Mouse (Mus musculus) retina, adult 2 months (tissue): ENCODE measurements around the gene Nrbf2.

Experiments
- DNase-seq: peaks from one replicate; pipeline ENCODE4 v3.0.0-alpha.2; 2012; ENCODE audit warnings: low read depth, low spot score

Nrbf2 gene

DNA sequence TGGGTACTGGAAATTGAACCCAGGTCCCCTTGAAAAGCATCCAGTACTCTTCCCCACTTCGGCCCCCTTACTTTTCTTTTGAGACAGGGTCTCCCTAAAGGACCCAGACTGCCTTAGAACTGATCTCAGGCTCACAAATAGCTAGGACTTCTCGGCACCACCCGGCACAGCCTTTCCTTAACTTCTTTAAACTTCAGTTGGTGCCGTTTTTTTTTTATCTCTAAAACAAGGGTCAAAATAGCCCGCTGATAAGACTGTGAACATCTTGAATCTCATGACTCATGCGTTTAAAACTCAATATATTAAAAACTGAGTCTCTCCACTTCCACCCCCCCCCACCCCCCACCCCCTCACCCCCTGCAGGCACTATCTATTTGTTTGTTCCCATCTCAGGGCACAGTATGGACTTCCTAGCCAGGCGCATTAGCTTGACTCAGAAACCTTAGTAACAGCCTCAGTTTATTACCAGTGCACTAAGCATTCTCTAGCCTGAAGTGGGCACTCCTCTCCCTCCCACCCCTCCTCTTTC lies 10.9 kb upstream of the Nrbf2 start:
- no peak for DNase-seq

GRCm38 (mm10) chr10:67295331-67295730 lies 10.2 kb upstream of the Nrbf2 start:
- no peak for DNase-seq

GRCm38 (mm10) chr10:67291087-67291486 lies 6.0 kb upstream of the Nrbf2 start:
- DNase-seq = no peak

- no peak for DNase-seq
Observed at GRCm38 (mm10) chr10:67290622-67291021, 5.5 kb upstream of the Nrbf2 start.

- DNase-seq = no peak
Observed at GRCm38 (mm10) chr10:67287877-67288276, 2.8 kb upstream of the Nrbf2 start.

DNA sequence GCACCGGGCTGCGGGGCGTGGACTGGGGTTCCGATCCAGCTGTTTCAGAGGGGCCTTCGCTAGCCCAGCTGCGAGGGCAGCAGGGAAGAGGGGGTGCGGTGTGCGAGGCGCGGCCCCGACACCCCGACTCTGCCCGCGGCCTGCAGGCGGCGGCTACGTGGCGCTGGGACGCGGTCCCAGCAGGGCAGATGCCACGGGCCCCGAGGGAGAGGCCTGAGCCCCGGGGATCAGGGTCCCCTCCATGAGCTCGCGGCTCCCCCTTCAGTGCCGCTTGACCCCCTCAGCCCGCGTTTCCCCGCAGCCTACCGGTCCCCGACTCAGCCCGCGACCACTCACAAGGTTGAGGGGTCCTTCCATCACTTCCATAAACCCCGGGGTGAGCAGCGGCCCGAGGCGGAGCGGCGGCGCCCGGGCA lies 337 bp downstream of the Nrbf2 start:
- no peak for DNase-seq

DNA sequence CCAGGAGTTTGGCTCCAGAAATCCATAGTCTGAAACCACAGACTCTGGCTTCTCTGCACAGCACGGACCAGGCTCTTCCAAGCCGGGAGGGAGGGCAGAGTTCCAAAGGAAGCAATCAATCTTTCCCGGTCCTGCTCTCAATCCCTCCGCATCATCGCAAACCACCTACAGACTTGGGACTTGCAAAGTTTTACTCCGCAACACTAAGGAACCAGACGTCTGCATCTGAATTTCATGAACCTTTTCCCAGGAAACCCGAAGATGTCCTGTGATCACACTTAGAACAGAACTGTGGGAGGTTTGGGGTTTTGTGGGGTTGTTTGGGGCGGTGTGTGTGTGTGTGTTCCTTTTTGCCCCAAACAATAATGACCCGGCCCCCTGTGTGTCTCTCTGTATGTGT lies 794 bp downstream of the Nrbf2 start:
- DNase-seq = no peak

DNA sequence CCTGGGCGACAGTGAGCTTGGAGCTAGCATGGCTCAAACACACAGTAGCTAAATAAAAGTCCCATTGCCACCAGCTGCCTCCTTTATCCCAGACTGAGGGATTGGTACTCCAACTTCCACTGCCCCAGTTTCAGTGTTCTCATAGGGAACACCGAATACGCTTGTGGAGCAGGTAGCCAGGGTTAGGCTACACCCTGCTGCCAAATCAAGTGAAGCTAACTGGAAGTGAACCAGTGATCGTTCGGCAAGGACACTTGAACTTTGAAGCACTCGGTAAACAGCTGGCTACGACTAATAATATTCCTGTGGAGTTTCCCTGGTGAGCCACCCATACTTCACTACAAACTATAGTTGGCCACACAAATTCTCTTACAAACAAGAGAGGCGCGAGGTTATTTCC lies 1.6 kb downstream of the Nrbf2 start:
- DNase-seq = no peak

GRCm38 (mm10) chr10:67282531-67282930 lies 2.6 kb downstream of the Nrbf2 start:
- DNase-seq = no peak

- no peak for DNase-seq
Observed at GRCm38 (mm10) chr10:67281852-67282251, 3.3 kb downstream of the Nrbf2 start.

DNA sequence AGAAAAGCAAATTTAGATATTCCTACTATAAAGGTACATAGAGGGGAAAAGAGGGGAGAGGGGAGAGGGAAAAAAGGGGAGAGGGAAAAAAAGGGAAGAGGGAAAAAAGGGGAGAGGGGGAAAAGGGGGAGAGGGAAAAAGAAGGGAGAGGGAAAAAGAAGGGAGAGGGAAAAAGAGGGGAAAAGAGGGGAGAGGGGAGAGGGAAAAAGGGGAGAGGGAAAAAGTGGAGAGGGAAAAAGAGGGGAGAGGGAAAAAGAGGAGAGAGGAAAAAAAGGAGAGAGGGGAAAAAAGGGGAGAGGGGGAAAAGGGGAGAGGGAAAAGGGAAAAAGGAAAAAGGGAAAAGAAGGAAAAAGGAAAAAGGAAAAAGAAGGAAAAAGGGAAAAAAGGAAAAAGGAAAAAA lies 9.2 kb downstream of the Nrbf2 start:
- no peak for DNase-seq

DNA sequence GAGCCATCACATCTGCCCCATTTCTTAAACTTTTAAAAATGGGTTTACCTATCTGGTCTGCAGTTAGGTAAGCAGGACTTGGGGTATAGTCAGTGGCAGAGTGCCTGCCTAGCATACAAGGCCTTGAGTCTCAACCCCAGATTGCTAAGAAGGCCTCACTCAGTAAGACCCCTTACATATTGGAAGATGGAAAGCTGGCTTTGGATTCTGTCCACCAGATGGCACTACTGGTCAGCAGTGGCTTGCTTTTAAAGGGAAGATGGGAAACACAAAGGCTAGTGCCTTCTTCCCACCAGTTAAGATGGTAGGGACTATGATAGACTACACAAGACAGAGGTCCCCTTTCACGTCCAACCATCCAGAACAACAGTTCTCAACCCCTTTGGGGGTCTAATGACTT lies 20.3 kb downstream of the Nrbf2 start:
- DNase-seq = peak; percentile 20

DNA sequence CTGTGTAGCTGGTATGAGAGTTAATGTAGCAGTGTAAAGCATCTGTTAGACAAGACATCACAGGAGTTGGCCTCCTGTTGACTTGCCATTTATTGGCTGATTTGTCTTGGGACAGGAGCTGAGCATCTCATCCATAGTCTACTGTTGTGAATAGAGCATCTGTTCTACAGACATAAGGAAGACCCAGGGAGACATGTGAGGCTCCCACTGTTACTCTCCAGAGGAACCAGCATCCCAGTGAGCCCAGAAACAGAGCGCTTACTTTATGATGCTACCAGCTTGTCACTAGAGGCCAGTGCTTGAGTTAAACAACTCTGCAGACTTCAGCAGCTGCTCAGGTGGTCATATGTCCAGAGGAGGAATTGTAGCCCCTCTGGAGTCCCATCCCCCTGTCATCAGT lies 32.0 kb downstream of the Nrbf2 start:
- DNase-seq = no peak

DNA sequence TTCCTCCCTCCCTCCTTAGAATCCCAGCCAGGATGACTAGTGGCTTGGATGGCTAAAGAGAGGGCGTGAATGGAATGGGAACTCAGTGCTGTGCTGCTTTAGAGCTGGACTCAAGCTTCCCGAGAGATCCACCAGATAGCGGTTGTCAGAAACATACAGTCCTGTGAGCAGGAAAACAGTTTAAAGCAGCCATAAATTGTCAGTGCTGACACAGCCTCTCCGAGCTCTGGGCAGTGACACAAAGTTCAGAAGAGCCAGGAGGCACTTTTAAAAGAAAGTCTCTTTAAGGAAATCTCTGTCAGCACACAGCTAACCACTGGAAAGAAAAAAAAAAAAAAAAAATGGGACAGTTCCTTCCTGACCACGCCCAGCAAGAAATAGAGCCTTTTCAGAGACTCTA lies 32.8 kb downstream of the Nrbf2 start:
- DNase-seq = no peak

DNA sequence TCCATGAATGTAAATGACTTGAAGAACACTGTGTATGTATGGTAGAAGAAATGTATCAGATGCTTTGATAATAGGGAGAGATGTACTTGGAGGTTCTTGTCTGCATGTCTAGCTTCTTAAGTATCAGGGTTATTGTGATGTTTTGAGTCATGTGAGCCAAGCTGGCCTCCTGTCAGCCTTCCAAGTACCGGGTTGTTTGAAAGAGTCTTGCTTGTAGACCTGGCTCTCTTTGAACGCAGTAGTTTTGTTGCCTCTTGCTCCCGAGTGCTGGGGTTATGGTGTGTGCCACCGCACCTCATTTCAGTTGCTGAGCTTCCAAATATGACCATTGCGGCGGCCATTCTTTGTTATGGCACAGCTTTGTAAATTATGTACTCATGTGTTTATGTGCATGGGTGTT lies 34.3 kb downstream of the Nrbf2 start:
- no peak for DNase-seq

DNA sequence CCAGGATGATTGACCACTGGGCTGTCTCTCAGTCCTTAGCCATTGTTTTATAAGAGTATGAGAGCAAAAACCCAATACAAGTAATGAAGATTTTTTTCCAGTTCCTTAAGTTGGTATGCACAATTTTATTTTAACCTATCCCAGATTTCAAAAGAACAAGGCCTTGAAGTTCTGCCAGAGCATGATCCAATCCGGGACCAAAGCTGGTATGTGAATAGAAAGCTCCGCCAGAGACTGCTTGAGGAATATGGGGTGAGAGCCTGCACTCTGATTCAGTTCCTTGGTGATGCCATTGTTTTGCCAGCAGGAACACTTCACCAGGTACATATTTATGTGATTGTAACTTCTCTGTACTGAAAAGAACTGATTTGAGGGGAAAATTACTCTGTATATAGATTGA lies 35.6 kb downstream of the Nrbf2 start:
- DNase-seq = no peak

DNA sequence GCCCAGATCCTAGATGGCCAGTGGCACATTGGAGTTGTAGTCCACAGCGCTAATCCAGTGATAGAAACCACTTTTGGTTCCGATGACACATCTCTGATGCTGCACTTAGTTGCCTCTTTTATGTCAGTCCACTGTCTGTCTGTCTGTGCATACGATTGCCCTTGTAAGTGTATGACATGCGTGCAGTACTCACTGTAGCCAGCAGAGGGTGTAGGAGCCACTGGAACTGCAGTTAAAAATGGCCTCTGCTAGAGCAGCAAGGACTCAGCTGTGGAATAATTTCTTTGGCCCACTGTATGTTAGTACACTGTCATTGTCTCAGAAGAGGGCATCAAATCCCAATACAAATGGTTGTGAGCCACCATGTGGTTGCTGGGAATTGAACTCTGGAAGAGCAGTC lies 38.0 kb downstream of the Nrbf2 start:
- no peak for DNase-seq

- no peak for DNase-seq
Observed at GRCm38 (mm10) chr10:67230439-67230838, 54.7 kb downstream of the Nrbf2 start.

- no peak for DNase-seq
Observed at GRCm38 (mm10) chr10:67226543-67226942, 58.6 kb downstream of the Nrbf2 start.

- no peak for DNase-seq
Observed at GRCm38 (mm10) chr10:67226109-67226508, 59.0 kb downstream of the Nrbf2 start.

- DNase-seq = no peak
Observed at GRCm38 (mm10) chr10:67225528-67225927, 59.6 kb downstream of the Nrbf2 start.

- no peak for DNase-seq
Observed at GRCm38 (mm10) chr10:67223942-67224341, 61.2 kb downstream of the Nrbf2 start.

- DNase-seq = no peak
Observed at GRCm38 (mm10) chr10:67221284-67221683, 63.8 kb downstream of the Nrbf2 start.

GRCm38 (mm10) chr10:67220251-67220650 lies 64.9 kb downstream of the Nrbf2 start:
- no peak for DNase-seq
